Mouse (Mus musculus) hindbrain, postnatal 0 days (tissue): Measurements from ENCODE around the gene Wasf2. TPM values are rescaled to one million over a fixed set of nuclear protein-coding genes. Genes with fewer than 3 reads are reported as not detected.

Source experiments
- ATAC-seq: fragments of 200-750 bp; cut with Nextera tagmentation; 2 replicates; pipeline ENCODE4 v1.8.0; 2017; ENCODE audit warnings: mild to moderate bottlenecking, moderate TSS enrichment, moderate library complexity
- DNase-seq: peaks from one replicate; pipeline ENCODE4 v3.0.0-alpha.2; 2015; ENCODE audit warnings: low spot score
- H3K27ac ChIP-seq: fragments of 300-500 bp; sonication (generic); 2 replicates; pipeline ENCODE4 v1.5.1; 2014; ENCODE audit warnings: mild to moderate bottlenecking
- H3K27me3 ChIP-seq: fragments of 300-500 bp; sonication (generic); 2 replicates; pipeline ENCODE4 v1.6.1; 2014; ENCODE audit warnings: low read length, mixed read lengths; ENCODE audit not compliant: insufficient read depth
- H3K36me3 ChIP-seq: fragments of 300-500 bp; sonication (generic); 2 replicates; pipeline ENCODE4 v1.6.1; 2014; ENCODE audit warnings: low read length, mixed read lengths; ENCODE audit not compliant: insufficient read depth
- H3K4me1 ChIP-seq: fragments of 300-500 bp; sonication (generic); 2 replicates; pipeline ENCODE4 v1.6.1; 2014; ENCODE audit warnings: antibody characterized with exemption, low read length, mixed read lengths; ENCODE audit not compliant: insufficient read depth
- H3K4me2 ChIP-seq: fragments of 300-500 bp; sonication (generic); 2 replicates; pipeline ENCODE4 v1.6.1; 2014; ENCODE audit warnings: low read depth, mild to moderate bottlenecking, low read length, moderate library complexity, mixed read lengths
- H3K4me3 ChIP-seq: fragments of 300-500 bp; sonication (generic); 2 replicates; pipeline ENCODE4 v1.5.1; 2014; ENCODE audit warnings: low read length
- H3K9ac ChIP-seq: fragments of 300-500 bp; sonication (generic); replicated peaks from 2 replicates; pipeline ENCODE4 v1.6.1; 2014; ENCODE audit warnings: mild to moderate bottlenecking, low read length, moderate library complexity, mixed read lengths
- H3K9me3 ChIP-seq: fragments of 300-500 bp; sonication (generic); 2 replicates; pipeline ENCODE4 v1.6.1; 2016; ENCODE audit warnings: low read length, mixed read lengths
- CTCF ChIP-seq: IDR thresholded peaks from 2 replicates; pipeline ENCODE4 v1.5.1; 2016; ENCODE audit warnings: antibody characterized with exemption, control low read depth, low read depth
- WGBS: fragments of 180-500 bp; shearing (Covaris S2); extraction: QIAGEN DNeasy Blood & Tissue Kit; methylation state at CpG from one replicate; pipeline ENCODE4 v1.1.7; 2014; 5-methylcytosine and 5-hydroxymethylcytosine counted together
- polyA plus RNA-seq: library from polyadenylated mRNA; unstranded; fragments of >200 nt; fragmentation: Nextera tagmentation; extraction: Ambion mirVana; gene quantifications from 2 replicates; pipeline ENCODE4 v1.2.1, GENCODE M21; 2015
- total RNA-seq: library from RNA; depleted of rRNA; stranded (reverse); fragments of >200 nt; gene quantifications from 2 replicates; pipeline ENCODE4 v1.2.3, GENCODE M21; 2014

Gene Wasf2
- total and polyA plus RNA-seq, 2 experiments from 2014 or later, result 14.1 to 27.5 TPM

DNA sequence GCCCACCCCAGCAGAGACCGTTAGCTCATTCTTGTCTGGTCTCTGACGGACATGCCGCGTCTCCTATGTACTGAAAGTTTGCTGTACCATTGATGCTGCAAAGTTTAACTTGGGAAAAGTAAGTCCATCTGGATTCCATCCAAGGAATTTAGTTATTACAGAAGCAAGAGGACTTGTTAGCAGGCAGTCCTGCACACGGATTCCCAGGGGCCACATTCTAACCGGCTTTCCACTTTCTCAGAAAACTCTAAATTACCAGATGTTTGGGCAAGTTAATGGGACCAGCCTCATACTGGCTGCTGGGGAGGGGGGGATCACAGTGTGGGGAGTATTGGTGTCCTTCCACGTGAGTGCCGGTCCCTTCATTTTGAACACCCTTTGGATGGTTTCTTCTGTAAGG is 55.6 kb downstream of the Wasf2 start:
- no peak for ATAC-seq

DNA sequence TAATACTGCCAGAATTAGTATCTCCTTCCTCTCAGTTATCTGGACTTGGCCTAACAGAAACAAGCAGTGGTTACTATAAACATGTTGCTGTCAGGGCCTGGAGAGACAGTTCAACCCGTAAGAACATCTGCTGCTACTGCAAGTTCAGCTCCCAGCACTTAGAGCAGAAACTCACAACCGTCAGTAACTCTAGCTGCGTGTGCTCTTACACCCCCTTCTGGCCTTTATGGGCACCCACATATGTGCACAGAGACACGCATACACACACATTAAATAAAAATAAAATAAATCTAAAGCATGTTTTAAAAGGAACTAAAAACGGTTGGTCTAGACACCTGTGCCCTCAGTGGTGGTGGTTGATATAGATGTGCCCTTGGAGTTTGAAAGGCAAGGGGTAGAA is 56.6 kb downstream of the Wasf2 start:
- no peaks in the 10 kb centered on the region for H3K4me1 ChIP-seq
- no peak overlapping the region for H3K9ac ChIP-seq
- H3K4me3 ChIP-seq, result no peak overlapping the region
- peaks cover 26% of the 10 kb centered on the region for H3K36me3 ChIP-seq
- ATAC-seq (no peak), DNase-seq (no peak)
- H3K9me3 ChIP-seq, result no peaks in the 10 kb centered on the region
- WGBS, result 98% methylated on average over 5 of the region's 5 CpGs
- H3K4me2 ChIP-seq, result no peak overlapping the region
- no peaks in the 10 kb centered on the region for H3K27me3 ChIP-seq
- 0 out of 2 replicates have a peak, but pooled peaks have one; percentile 16 for TF ChIP-seq CTCF
- H3K27ac ChIP-seq, result no peak overlapping the region

More for the DNA sequence above, 55.6 kb downstream of the Wasf2 start:
- no peaks in the 10 kb centered on the region for H3K27me3 ChIP-seq
- H3K9me3 ChIP-seq, result no peaks in the 10 kb centered on the region
- H3K9ac ChIP-seq, result no peak overlapping the region
- no peak overlapping the region for H3K4me2 ChIP-seq
- 84% methylated on average over 8 of the region's 8 CpGs for WGBS
- TF ChIP-seq CTCF, result no peak
- DNase-seq, result no peak
- no peak overlapping the region for H3K27ac ChIP-seq
- H3K4me3 ChIP-seq, result no peak overlapping the region
- no peaks in the 10 kb centered on the region for H3K4me1 ChIP-seq
- H3K36me3 ChIP-seq, result peaks cover 18% of the 10 kb centered on the region

DNA sequence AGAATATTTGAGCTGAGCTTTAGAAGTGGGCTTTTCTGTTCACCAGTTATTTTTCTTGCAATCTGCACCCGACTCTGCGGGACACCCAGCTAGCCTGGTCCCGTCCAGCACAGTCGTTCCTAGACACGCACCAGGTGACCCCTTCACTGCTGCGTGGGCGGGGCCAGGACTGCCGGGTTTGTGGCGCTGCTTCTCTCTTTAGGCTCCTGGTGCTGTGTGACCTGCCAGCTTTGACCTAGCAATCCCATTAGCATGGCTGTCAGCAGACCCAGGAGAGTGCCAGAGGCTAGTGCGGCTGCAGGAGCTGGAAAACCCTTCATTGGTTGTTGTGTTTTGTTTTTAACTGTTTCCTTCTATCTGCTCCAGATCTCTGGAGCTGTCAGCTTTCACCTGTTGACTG is 59.1 kb downstream of the Wasf2 start:
- whole genome bisulfite sequencing, result 57% methylated on average over 10 of the region's 10 CpGs
- no peaks in the 10 kb centered on the region for H3K27me3 ChIP-seq
- TF ChIP-seq CTCF, result no peak
- H3K27ac ChIP-seq, result no peak overlapping the region
- no peaks in the 10 kb centered on the region for H3K9me3 ChIP-seq
- ATAC-seq (no peak), DNase-seq (no peak)
- H3K9ac ChIP-seq, result no peak overlapping the region
- H3K4me3 ChIP-seq, result no peak overlapping the region
- no peak overlapping the region for H3K4me2 ChIP-seq
- peaks cover 45% of the 10 kb centered on the region for H3K36me3 ChIP-seq
- H3K4me1 ChIP-seq, result no peaks in the 10 kb centered on the region

DNA sequence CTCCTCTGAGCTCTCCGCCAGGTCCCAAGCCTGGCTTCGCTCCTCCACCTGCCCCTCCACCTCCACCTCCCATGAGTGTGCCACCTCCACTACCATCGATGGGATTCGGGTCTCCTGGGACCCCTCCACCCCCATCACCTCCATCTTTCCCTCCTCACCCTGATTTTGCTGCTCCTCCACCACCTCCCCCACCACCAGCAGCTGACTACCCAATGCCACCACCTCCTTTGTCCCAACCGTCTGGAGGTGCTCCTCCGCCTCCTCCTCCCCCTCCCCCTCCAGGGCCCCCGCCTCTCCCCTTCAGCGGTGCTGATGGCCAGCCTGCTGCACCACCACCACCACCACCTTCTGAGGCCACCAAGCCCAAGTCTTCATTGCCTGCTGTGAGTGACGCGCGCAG is 64.2 kb downstream of the Wasf2 start:
- Histone ChIP-seq H3K27me3 (no peaks in the 10 kb centered on the region), H3K4me3 (no peak overlapping the region), H3K36me3 (peaks cover 50% of the 10 kb centered on the region), H3K27ac (no peak overlapping the region), H3K9me3 (no peaks in the 10 kb centered on the region), H3K4me1 (peaks cover 29% of the 10 kb centered on the region), H3K9ac (no peak overlapping the region), H3K4me2 (no peak overlapping the region)
- ATAC-seq (no peak), DNase-seq (no peak)
- TF ChIP-seq CTCF, result no peak
- WGBS, result 85% methylated on average over 11 of the region's 11 CpGs

DNA sequence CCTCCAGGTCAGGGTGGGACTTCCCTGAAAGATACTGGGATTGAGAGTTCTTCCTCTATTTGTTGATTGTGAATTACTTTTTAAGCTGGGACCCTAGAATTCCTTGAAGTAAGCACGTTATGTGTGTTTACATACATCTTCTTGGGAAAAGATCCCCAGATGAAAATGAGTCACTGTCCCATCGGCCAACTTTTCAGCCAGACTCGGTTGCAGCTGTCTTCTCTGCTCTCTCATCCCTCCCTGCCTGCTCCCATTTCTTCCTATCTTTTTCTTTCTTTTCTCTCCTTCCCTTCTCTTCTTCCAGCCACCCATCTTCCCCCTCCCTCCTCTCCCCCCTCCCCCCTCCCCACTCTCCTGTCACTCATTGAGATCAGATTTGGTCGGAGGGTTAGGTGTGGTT is 64.7 kb downstream of the Wasf2 start:
- Histone ChIP-seq H3K4me2 (no peak overlapping the region), H3K27ac (no peak overlapping the region), H3K4me3 (no peak overlapping the region), H3K9me3 (no peaks in the 10 kb centered on the region), H3K9ac (no peak overlapping the region), H3K27me3 (no peaks in the 10 kb centered on the region), H3K36me3 (peaks cover 46% of the 10 kb centered on the region), H3K4me1 (peaks cover 31% of the 10 kb centered on the region)
- DNase-seq (no peak), ATAC-seq (no peak)
- WGBS, result 78% methylated on average over 4 of the region's 4 CpGs
- no peak for TF ChIP-seq CTCF

DNA sequence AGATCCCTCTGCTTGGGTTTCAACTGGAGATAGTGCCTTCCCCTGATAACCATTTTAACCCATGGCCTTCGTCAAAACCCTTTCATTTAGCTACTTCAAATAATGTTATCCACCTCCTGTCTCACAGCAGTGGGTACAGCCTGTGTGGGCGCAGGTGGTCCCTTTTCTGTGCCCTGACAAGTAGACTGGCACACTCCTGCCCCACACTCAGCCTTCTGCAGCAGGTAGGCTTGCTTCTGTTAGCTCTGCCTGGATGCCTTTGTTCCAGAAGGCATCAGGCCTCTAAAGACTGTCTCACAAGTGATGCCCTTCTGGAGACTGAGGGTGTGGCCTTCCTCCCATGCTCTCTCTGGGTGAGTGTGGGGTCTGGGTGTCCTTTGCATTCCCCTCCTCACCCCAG is 65.8 kb downstream of the Wasf2 start:
- H3K4me3 ChIP-seq, result no peak overlapping the region
- 88% methylated on average over 2 of the region's 2 CpGs for WGBS
- DNase-seq, result no peak
- H3K4me2 ChIP-seq, result no peak overlapping the region
- TF ChIP-seq CTCF, result no peak
- H3K36me3 ChIP-seq, result peaks cover 36% of the 10 kb centered on the region
- H3K27ac ChIP-seq, result peak overlapping the region; percentile 83; the same call in 1 of the 2 replicates
- no peak overlapping the region for H3K9ac ChIP-seq
- peaks cover 42% of the 10 kb centered on the region for H3K4me1 ChIP-seq
- no peaks in the 10 kb centered on the region for H3K9me3 ChIP-seq
- ATAC-seq, result no peak
- H3K27me3 ChIP-seq, result no peaks in the 10 kb centered on the region

DNA sequence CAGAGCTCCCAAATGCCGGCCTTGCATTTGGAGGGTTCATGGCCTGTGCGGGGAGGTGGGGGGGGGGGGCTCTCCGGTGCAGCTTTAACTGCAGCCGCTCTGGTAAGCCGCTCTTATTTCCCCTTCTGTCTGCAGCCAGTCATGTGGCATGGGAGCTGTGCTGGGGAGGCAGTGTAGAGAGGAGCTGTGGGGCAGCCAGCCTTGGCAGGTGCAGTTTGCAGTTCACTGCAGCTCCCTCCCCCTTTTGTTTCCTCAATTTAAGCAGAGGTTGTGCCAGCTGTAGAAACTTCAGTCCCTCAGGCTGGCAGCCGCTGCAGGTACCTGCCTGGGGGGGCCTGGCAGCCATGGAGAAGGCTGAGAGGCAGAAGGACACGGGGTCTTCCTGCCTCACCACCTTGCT is 66.5 kb downstream of the Wasf2 start:
- H3K4me3 ChIP-seq, result no peak overlapping the region
- no peak overlapping the region for H3K4me2 ChIP-seq
- peaks cover 44% of the 10 kb centered on the region for H3K4me1 ChIP-seq
- peaks cover 29% of the 10 kb centered on the region; the same call in 1 of the 2 replicates for H3K36me3 ChIP-seq
- peak overlapping the region; percentile 83 for H3K27ac ChIP-seq
- TF ChIP-seq CTCF, result no peak
- H3K9ac ChIP-seq, result no peak overlapping the region
- DNase-seq (peak; percentile 54), ATAC-seq (0 out of 2 replicates have a peak, but pooled peaks have one; percentile 30)
- 18% methylated on average over 7 of the region's 7 CpGs for WGBS
- no peaks in the 10 kb centered on the region for H3K9me3 ChIP-seq
- H3K27me3 ChIP-seq, result no peaks in the 10 kb centered on the region
